In the genomic region with DNA sequence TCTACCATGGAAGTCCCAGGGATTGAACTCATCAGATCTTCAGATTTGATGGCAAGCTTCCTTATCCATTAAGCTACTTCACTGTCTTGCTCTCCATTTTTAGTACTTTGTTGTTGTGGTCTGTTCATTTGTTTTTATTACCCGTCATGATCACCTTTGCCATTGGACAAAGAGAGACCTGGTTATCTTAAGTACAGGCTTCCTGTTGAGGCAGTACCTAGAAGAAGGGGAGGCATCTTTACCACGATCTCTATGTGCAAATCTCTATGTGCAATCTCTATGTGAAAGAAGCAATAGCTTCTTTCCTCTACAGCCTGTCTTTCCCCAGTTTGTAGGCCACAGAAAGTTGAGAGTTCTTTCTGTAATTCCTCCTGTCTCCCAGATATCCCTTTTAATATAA, we compare ENCODE assay signal across 18 mouse cellular contexts.
A peak's percentile ranks its signal among the peaks of the same experiment; 100 is the strongest.
DNase-seq lines count a peak whose midpoint lies in the region; ATAC-seq and TF ChIP-seq lines count a peak whose summit lies in the region.
"Had no signal": no experiment of that assay in that cellular context is flagged by ENCODE, and none has a peak within 500 bp of the region (broad histone marks: within the 10 kb centered on the region; RNA-seq: fewer than 3 reads in every experiment).

No protein-coding gene starts in this region.

- no peak for TF ChIP-seq CTCF in layer of hippocampus, adult 2 months (conservative IDR thresholded peaks at IDR 0.05)
- no peak for TF ChIP-seq CTCF in intestine, postnatal 0 days (IDR thresholded peaks at IDR 0.05; ENCODE audit: low read depth)

- H3K9me3 ChIP-seq in heart, embryonic 10.5 days = no peaks in the 10 kb centered on the region
- no peaks in the 10 kb centered on the region for H3K9me3 ChIP-seq in intestine, postnatal 0 days (ENCODE audit: control insufficient read depth)
- H3K9me3 ChIP-seq: hindbrain, embryonic 13.5 days; stomach, embryonic 15.5 days had no signal

- peak; percentile 32 for ATAC-seq in CD4-positive, CD25-positive, alpha-beta regulatory T cell, adult 4 months
- ATAC-seq in megakaryocyte, adult 5-6 weeks (ENCODE audit: poor library complexity, severe bottlenecking) = 0 out of 2 replicates have a peak, but pooled peaks have one; percentile 13
- ATAC-seq in intestine, postnatal 0 days = no peak
- ATAC-seq: lung, postnatal 0 days had no signal

- no peak for DNase-seq in heart, embryonic 10.5 days (ENCODE audit: low spot score)
- no peak for DNase-seq in heart, adult 11 months
- no peak for DNase-seq in layer of hippocampus, adult 2 months (ENCODE audit: low spot score in 2 of 2)
- DNase-seq in layer of hippocampus, adult 11-12 months (ENCODE audit: low spot score) = no peak
- DNase-seq: adrenal gland, postnatal 25 days; gastrocnemius, postnatal 25 days; kidney, adult 8-10 months; kidney, postnatal 14 days; layer of hippocampus, postnatal 36 days; thymus, adult 18-20 months; thymus, postnatal 36 days had no signal

- H3K27me3 ChIP-seq in heart, embryonic 10.5 days (ENCODE audit: insufficient read depth, poor library complexity, severe bottlenecking) = no peaks in the 10 kb centered on the region
- H3K27me3 ChIP-seq in intestine, postnatal 0 days (replicated peaks; ENCODE audit: control insufficient read depth, insufficient read depth, low read length) = no peaks in the 10 kb centered on the region
- H3K27me3 ChIP-seq: hindbrain, embryonic 13.5 days; stomach, embryonic 15.5 days had no signal

- no peak overlapping the region for H3K9ac ChIP-seq in intestine, postnatal 0 days (ENCODE audit: low read depth, low read length)
- H3K9ac ChIP-seq: hindbrain, embryonic 13.5 days; stomach, embryonic 15.5 days had no signal

- no peak overlapping the region for H3K4me3 ChIP-seq in heart, embryonic 10.5 days
- no peak overlapping the region for H3K4me3 ChIP-seq in layer of hippocampus, adult 2 months
- H3K4me3 ChIP-seq in intestine, postnatal 0 days (ENCODE audit: low read depth, low read length) = no peak overlapping the region
- H3K4me3 ChIP-seq: hindbrain, embryonic 13.5 days; stomach, embryonic 15.5 days had no signal

- H3K4me1 ChIP-seq in heart, embryonic 10.5 days = peaks cover 68% of the 10 kb centered on the region
- H3K4me1 ChIP-seq in intestine, postnatal 0 days (replicated peaks; ENCODE audit: control insufficient read depth, insufficient read depth, low read length) = peaks cover 2% of the 10 kb centered on the region; the same call in 1 of the 2 replicates

- peaks cover 13% of the 10 kb centered on the region; the same call in 1 of the 2 replicates for H3K36me3 ChIP-seq in heart, embryonic 10.5 days
- no peaks in the 10 kb centered on the region; the same call in 1 of the 2 replicates for H3K36me3 ChIP-seq in intestine, postnatal 0 days (ENCODE audit: control insufficient read depth, insufficient read depth)
- H3K36me3 ChIP-seq: stomach, embryonic 15.5 days had no signal

- 77% methylated on average over 2 of the region's 2 CpGs for WGBS in heart, embryonic 10.5 days
- 78% methylated on average over 2 of the region's 2 CpGs for WGBS in intestine, postnatal 0 days

- no peak overlapping the region for H3K4me2 ChIP-seq in intestine, postnatal 0 days (replicated peaks; ENCODE audit: low read depth)
- H3K4me2 ChIP-seq: hindbrain, embryonic 13.5 days; midbrain, embryonic 11.5 days; stomach, embryonic 15.5 days had no signal

- H3K27ac ChIP-seq in heart, embryonic 10.5 days = 0 out of 2 replicates have a peak overlapping the region, but pooled peaks have one; percentile 76
- H3K27ac ChIP-seq in layer of hippocampus, adult 2 months = peak overlapping the region; percentile 64
- H3K27ac ChIP-seq in intestine, postnatal 0 days (ENCODE audit: low read depth, low read length) = no peak overlapping the region
- H3K27ac ChIP-seq: hindbrain, embryonic 13.5 days; stomach, embryonic 15.5 days had no signal
